Mouse (Mus musculus): ENCODE results near the gene Gm49337. TPM values are rescaled to one million over a fixed set of nuclear protein-coding genes. Genes with fewer than 3 reads are reported as not detected.

Gene Gm49337
- not detected in 2 replicates for polyA plus RNA-seq (2014; fragmentation: Nextera tagmentation; extraction: Ambion mirVana)

- ATAC-seq (ENCODE audit: low read depth) = no peak
- no peaks in the 10 kb centered on the region for H3K9me3 ChIP-seq (ENCODE audit: control insufficient read depth, low read length)
- no peaks in the 10 kb centered on the region for H3K27me3 ChIP-seq (ENCODE audit: control insufficient read depth, insufficient read depth, low read length)
- no peaks in the 10 kb centered on the region for H3K4me1 ChIP-seq (ENCODE audit: control insufficient read depth, insufficient read depth, low read length)
- WGBS = 89% methylated on average over 6 of the region's 6 CpGs
- H3K36me3 ChIP-seq (ENCODE audit: control insufficient read depth, insufficient read depth, low read length) = no peaks in the 10 kb centered on the region
- no peak within 1 kb of the TSS for H3K9ac ChIP-seq (replicated peaks; ENCODE audit: low read depth, low read length)
- no peak within 1 kb of the TSS for H3K4me3 ChIP-seq (ENCODE audit: low read depth, low read length)
- no peak within 1 kb of the TSS for H3K27ac ChIP-seq (ENCODE audit: low read depth, low read length)
- no peak within 1 kb of the TSS for H3K4me2 ChIP-seq (ENCODE audit: low read depth, low read length)
Measured at GRCm38 (mm10) chr4:116173072-116173471, at the start of gene Gm49337, which contains the start of gene 1700042G07Rik. TSS of gene Gm49337 (plus strand) at chr4:116173384. TSS of gene 1700042G07Rik (plus strand) at chr4:116173372.

DNA sequence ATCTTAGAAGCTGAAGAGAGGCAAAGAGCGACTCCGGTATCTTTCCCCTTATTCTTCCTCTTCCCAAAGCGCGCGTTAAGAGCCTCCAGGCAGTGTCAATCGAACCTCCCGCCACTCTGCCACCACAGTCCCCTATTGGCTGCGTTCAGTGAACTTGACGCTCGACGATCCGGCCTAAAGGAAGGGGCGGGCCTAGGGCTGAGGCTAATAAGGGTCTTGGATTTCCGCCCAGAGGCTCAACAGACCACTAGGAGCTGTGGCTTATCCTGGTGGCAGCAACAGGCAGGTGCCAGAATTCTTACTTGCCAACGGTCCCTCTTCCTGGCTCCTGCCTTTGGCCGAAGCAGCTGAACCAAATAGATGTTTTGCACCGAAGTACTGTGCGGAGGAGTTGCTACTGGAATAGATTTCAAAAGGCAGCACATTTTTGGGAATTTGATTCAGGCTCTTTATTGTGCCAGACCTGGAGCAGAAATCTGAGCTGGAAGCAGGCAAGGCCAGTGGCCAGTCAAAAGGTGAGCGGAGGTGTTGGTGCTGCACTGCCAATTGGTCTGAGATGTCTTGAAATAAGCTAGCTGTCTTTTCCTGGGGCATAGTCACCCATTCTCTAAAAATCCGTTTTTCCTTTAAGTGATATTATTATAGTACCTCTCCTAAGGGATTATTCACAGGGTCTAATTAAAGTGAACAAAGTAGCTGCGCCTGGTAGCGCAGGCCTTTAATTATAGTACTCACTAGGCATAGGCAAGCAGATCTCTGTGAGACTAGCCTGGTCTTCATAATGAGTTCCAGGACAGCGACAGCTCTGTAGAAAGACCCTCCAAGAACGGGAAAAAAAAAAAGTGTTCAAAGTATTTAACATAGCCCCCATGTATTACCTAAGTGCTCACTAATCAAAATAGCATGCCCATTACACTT lies 49.3 kb upstream of the Gm49337 start, which contains the start of the genes Rad54l and Pomgnt1:
TSS of gene Rad54l (minus strand) at position 89 of the 918 bp plus-strand sequence.
TSS of gene Pomgnt1 (plus strand) at position 239 of the 918 bp plus-strand sequence.
- Histone ChIP-seq H3K9ac (replicated peaks; ENCODE audit: low read depth, low read length) (peak within 1 kb of the TSS; percentile 53), H3K36me3 (ENCODE audit: control insufficient read depth, insufficient read depth, low read length) (no peaks in the 10 kb centered on the region), H3K27me3 (ENCODE audit: control insufficient read depth, insufficient read depth, low read length) (no peaks in the 10 kb centered on the region), H3K4me1 (ENCODE audit: control insufficient read depth, insufficient read depth, low read length) (no peaks in the 10 kb centered on the region), H3K4me2 (ENCODE audit: low read depth, low read length) (peak within 1 kb of the TSS; percentile 74), H3K4me3 (ENCODE audit: low read depth, low read length) (peak within 1 kb of the TSS; percentile 50), H3K9me3 (ENCODE audit: control insufficient read depth, low read length) (no peaks in the 10 kb centered on the region), H3K27ac (ENCODE audit: low read depth, low read length) (peak within 1 kb of the TSS; percentile 24; the same call in 1 of the 2 replicates)
- 5% methylated on average over 24 of the region's 24 CpGs for WGBS
- peak; percentile 99 for ATAC-seq (ENCODE audit: low read depth)

- H3K9ac ChIP-seq (replicated peaks; ENCODE audit: low read depth, low read length) = no peak overlapping the region
- no peak overlapping the region for H3K27ac ChIP-seq (ENCODE audit: low read depth, low read length)
- no peaks in the 10 kb centered on the region for H3K4me1 ChIP-seq (ENCODE audit: control insufficient read depth, insufficient read depth, low read length)
- H3K27me3 ChIP-seq (ENCODE audit: control insufficient read depth, insufficient read depth, low read length) = no peaks in the 10 kb centered on the region
- 96% methylated on average over 4 of the region's 4 CpGs for WGBS
- no peak overlapping the region for H3K4me2 ChIP-seq (ENCODE audit: low read depth, low read length)
- H3K4me3 ChIP-seq (ENCODE audit: low read depth, low read length) = no peak overlapping the region
- no peaks in the 10 kb centered on the region for H3K9me3 ChIP-seq (ENCODE audit: control insufficient read depth, low read length)
- no peaks in the 10 kb centered on the region for H3K36me3 ChIP-seq (ENCODE audit: control insufficient read depth, insufficient read depth, low read length)
- ATAC-seq (ENCODE audit: low read depth) = no peak
Measured at GRCm38 (mm10) chr4:116125803-116126386, 47.3 kb upstream of the Gm49337 start.

DNA sequence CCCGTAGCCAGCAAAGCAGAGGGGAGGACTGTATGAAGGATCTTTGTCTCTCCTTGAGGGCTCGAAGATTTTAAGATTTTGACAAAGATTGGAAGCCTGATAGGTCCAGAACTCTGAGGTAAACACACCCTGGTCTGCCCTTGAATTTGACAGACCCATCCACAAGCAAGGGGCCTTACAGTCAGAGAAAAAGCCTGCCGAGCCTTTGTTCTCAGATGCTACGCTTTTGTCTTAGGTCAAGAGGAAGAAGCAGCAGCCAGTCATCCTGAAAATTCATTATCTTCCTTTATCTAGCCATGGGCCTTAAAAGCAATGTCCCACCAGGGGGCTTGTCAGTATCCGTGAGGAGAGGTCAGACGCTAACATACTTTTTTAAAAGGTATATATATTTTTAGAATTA lies 45.2 kb upstream of the Gm49337 start:
- Histone ChIP-seq H3K4me2 (ENCODE audit: low read depth, low read length) (no peak overlapping the region), H3K27me3 (ENCODE audit: control insufficient read depth, insufficient read depth, low read length) (no peaks in the 10 kb centered on the region), H3K4me1 (ENCODE audit: control insufficient read depth, insufficient read depth, low read length) (no peaks in the 10 kb centered on the region), H3K9me3 (ENCODE audit: control insufficient read depth, low read length) (no peaks in the 10 kb centered on the region), H3K36me3 (ENCODE audit: control insufficient read depth, insufficient read depth, low read length) (no peaks in the 10 kb centered on the region), H3K9ac (replicated peaks; ENCODE audit: low read depth, low read length) (no peak overlapping the region), H3K4me3 (ENCODE audit: low read depth, low read length) (no peak overlapping the region), H3K27ac (ENCODE audit: low read depth, low read length) (no peak overlapping the region)
- ATAC-seq (ENCODE audit: low read depth) = no peak
- WGBS = 58% methylated on average over 6 of the region's 6 CpGs

DNA sequence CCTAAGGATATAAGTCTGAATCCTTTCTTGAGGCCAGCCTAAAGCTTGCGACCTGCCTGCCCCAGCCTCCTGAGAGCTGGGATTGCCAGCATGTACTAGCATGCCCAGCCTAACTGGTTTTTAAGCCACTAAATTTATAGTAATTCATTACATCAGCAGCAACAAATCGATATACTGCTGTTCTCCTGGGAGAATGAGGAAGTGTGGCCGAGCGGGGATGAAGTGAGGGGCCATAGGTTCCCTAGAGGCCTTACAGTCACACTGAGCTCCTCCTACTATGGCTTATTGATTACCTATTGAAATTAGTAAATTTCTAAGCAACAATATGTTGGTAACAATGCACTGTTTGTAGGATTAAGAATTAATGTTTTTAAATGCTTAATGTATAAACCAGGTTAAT lies 40.1 kb upstream of the Gm49337 start:
- Histone ChIP-seq H3K27ac (ENCODE audit: low read depth, low read length) (no peak overlapping the region), H3K36me3 (ENCODE audit: control insufficient read depth, insufficient read depth, low read length) (no peaks in the 10 kb centered on the region), H3K4me3 (ENCODE audit: low read depth, low read length) (no peak overlapping the region), H3K9ac (replicated peaks; ENCODE audit: low read depth, low read length) (no peak overlapping the region), H3K27me3 (ENCODE audit: control insufficient read depth, insufficient read depth, low read length) (no peaks in the 10 kb centered on the region), H3K4me2 (ENCODE audit: low read depth, low read length) (no peak overlapping the region), H3K9me3 (ENCODE audit: control insufficient read depth, low read length) (no peaks in the 10 kb centered on the region), H3K4me1 (ENCODE audit: control insufficient read depth, insufficient read depth, low read length) (no peaks in the 10 kb centered on the region)
- ATAC-seq (ENCODE audit: low read depth) = no peak
- WGBS = 71% methylated on average over 4 of the region's 4 CpGs

DNA sequence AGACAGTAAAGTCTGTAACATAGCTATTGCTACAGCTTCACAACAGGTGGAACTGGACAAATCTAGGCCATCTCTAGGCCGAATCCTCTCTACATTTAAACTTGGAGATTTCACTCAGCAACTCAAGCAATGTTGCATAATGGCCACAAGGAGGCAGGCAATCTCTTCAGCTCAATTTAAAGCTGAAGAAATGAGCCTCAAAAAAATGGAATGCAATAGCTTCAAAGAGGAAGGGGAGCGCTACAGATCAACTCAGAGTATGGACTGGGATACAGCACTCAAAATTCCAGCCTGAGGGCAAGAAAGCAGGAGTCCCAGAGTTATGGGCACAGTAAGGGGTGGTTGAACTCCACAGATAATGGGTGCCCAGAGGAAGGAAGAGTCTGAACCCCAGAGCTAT lies 38.2 kb upstream of the Gm49337 start:
- ATAC-seq (ENCODE audit: low read depth) = no peak
- WGBS = 50% methylated on average over 2 of the region's 2 CpGs

GRCm38 (mm10) chr4:116137421-116137996 lies 35.7 kb upstream of the Gm49337 start:
- Histone ChIP-seq H3K4me1 (ENCODE audit: control insufficient read depth, insufficient read depth, low read length) (no peaks in the 10 kb centered on the region), H3K27me3 (ENCODE audit: control insufficient read depth, insufficient read depth, low read length) (no peaks in the 10 kb centered on the region), H3K9ac (replicated peaks; ENCODE audit: low read depth, low read length) (no peak overlapping the region), H3K4me3 (ENCODE audit: low read depth, low read length) (no peak overlapping the region), H3K4me2 (ENCODE audit: low read depth, low read length) (no peak overlapping the region), H3K27ac (ENCODE audit: low read depth, low read length) (no peak overlapping the region), H3K9me3 (ENCODE audit: control insufficient read depth, low read length) (no peaks in the 10 kb centered on the region), H3K36me3 (ENCODE audit: control insufficient read depth, insufficient read depth, low read length) (no peaks in the 10 kb centered on the region)
- no peak for ATAC-seq (ENCODE audit: low read depth)
- WGBS = 53% methylated on average over 13 of the region's 13 CpGs

More for the DNA sequence above, 38.2 kb upstream of the Gm49337 start:
- no peak overlapping the region for H3K27ac ChIP-seq (ENCODE audit: low read depth, low read length)
- H3K27me3 ChIP-seq (ENCODE audit: control insufficient read depth, insufficient read depth, low read length) = no peaks in the 10 kb centered on the region
- no peak overlapping the region for H3K9ac ChIP-seq (replicated peaks; ENCODE audit: low read depth, low read length)
- no peak overlapping the region for H3K4me2 ChIP-seq (ENCODE audit: low read depth, low read length)
- no peaks in the 10 kb centered on the region for H3K36me3 ChIP-seq (ENCODE audit: control insufficient read depth, insufficient read depth, low read length)
- no peaks in the 10 kb centered on the region for H3K9me3 ChIP-seq (ENCODE audit: control insufficient read depth, low read length)
- H3K4me3 ChIP-seq (ENCODE audit: low read depth, low read length) = no peak overlapping the region
- no peaks in the 10 kb centered on the region for H3K4me1 ChIP-seq (ENCODE audit: control insufficient read depth, insufficient read depth, low read length)

DNA sequence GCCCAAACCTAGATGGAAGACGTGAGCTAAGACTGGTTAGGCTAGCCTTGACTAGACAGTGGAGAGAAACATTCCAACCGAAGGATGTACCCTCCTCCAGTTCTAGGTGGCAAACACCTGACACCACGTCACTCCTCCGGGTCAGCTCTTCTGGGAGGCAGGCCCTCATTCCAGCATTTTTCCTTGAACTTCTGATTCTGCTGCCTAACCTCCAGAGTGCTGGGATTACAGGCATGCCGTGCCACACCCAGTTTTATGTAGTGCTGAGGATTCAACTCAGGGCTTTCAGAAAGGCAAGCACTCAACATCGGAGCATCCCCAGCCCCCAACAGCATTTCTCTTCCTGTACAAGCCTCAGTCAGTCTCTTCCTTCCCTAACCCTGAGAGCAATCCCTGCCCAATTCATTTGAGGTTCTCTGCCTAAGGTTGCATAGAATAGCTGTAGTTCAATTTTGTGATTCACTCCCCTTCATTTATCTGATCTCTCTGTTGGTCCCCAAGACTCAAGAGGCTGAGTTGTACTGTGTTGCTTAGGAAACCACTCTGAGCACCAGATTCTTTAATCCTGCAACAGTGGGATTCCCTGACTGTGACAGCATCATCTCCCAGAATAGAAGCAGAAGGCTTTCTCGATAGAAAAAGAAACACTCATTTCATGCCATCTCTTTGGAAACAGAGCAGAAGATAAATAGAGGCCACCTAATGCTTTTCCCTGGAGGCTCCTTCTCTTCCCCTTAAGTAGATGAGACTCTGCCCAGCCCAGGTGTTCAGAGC lies 32.2 kb upstream of the Gm49337 start:
- H3K4me2 ChIP-seq (ENCODE audit: low read depth, low read length) = no peak overlapping the region
- no peak overlapping the region for H3K27ac ChIP-seq (ENCODE audit: low read depth, low read length)
- no peaks in the 10 kb centered on the region for H3K27me3 ChIP-seq (ENCODE audit: control insufficient read depth, insufficient read depth, low read length)
- H3K9me3 ChIP-seq (ENCODE audit: control insufficient read depth, low read length) = no peaks in the 10 kb centered on the region
- H3K9ac ChIP-seq (replicated peaks; ENCODE audit: low read depth, low read length) = no peak overlapping the region
- no peak overlapping the region for H3K4me3 ChIP-seq (ENCODE audit: low read depth, low read length)
- no peak for ATAC-seq (ENCODE audit: low read depth)
- 87% methylated on average over 7 of the region's 7 CpGs for WGBS
- H3K4me1 ChIP-seq (ENCODE audit: control insufficient read depth, insufficient read depth, low read length) = peaks cover 7% of the 10 kb centered on the region; the same call in 1 of the 2 replicates
- no peaks in the 10 kb centered on the region for H3K36me3 ChIP-seq (ENCODE audit: control insufficient read depth, insufficient read depth, low read length)

All from neural tube, embryonic 14.5 days (tissue).